Mouse (Mus musculus): Measurements from ENCODE around the gene Olfr769. TPM values are rescaled to one million over a fixed set of nuclear protein-coding genes. Genes with fewer than 3 reads are reported as not detected.
"Not testable (repeated sequence)": the region's sequence is repeated elsewhere in the genome, so short reads cannot be mapped to it uniquely, and the experiment has no call there.

The Olfr769 gene
- polyA plus RNA-seq (2012; ENCODE audit: insufficient read depth, insufficient read length, low replicate concordance, missing spikeins): not detected in 2 replicates

DNA sequence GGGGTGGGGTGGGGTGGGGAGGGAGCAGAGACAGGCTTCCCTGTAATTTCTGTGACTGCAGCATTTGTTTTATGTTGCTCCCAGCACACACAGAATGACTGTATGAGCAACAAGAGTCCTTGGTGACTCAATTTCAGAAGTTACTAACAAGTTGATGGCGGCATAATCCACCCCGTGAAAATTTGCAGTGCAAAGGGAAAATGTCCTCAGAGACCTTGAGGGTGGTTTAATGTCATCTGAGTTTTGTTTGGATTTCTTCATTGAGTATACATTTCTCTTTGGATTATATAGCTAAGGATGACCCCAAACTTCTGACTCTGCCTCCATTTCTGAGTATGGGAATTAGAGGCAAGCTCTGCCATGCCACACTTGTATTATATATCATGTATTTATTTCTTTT, at the start of gene Olfr769:
Gene Olfr769, minus strand, starts transcription at position 101 of the 400 bp plus-strand sequence.
- Histone ChIP-seq H3K27ac (ENCODE audit: insufficient read depth, low read depth, low read length) (no peak within 1 kb of the TSS), H3K4me3 (ENCODE audit: insufficient read depth, low read depth, low read length) (no peak within 1 kb of the TSS), H3K4me1 (ENCODE audit: control insufficient read depth, insufficient read depth, low read length) (no peaks in the 10 kb centered on the region)
- TF ChIP-seq CTCF (IDR thresholded peaks at IDR 0.05; ENCODE audit: insufficient read depth, low read depth, low read length) (no peak), POLR2A (IDR thresholded peaks at IDR 0.05; ENCODE audit: insufficient read depth, low read depth, low read length) (no peak)
- 42% methylated on average over 2 of the region's 2 CpGs for WGBS

DNA sequence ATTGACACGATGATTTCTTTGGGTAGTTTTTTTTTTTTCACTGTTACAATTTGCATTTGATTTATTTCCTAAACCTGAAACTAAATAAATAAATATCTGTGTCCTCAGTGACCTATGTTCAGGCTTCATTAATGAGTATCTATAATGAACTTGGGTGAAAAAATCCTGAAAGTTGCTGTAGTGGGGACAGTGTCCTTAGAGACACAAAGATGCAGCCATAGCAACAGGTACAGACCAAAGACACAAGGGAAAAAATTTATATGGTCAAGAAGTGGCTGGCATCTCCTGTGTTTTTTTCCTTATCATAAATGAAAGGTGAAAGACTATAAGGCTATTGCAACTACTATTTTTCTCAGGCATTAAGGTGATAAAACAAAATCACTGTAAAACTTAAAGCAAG, 47.0 kb upstream of the Olfr769 start, which contains the start of gene Olfr771:
Gene Olfr771, minus strand, starts transcription at position 101 of the 400 bp plus-strand sequence.
- WGBS: 90% methylated on average over 1 of the region's 1 CpGs
- Histone ChIP-seq H3K4me1 (ENCODE audit: control insufficient read depth, insufficient read depth, low read length) (no peaks in the 10 kb centered on the region), H3K27ac (ENCODE audit: insufficient read depth, low read depth, low read length) (no peak within 1 kb of the TSS), H3K4me3 (ENCODE audit: insufficient read depth, low read depth, low read length) (no peak within 1 kb of the TSS)
- TF ChIP-seq POLR2A (IDR thresholded peaks at IDR 0.05; ENCODE audit: insufficient read depth, low read depth, low read length) (no peak), CTCF (IDR thresholded peaks at IDR 0.05; ENCODE audit: insufficient read depth, low read depth, low read length) (no peak)

DNA sequence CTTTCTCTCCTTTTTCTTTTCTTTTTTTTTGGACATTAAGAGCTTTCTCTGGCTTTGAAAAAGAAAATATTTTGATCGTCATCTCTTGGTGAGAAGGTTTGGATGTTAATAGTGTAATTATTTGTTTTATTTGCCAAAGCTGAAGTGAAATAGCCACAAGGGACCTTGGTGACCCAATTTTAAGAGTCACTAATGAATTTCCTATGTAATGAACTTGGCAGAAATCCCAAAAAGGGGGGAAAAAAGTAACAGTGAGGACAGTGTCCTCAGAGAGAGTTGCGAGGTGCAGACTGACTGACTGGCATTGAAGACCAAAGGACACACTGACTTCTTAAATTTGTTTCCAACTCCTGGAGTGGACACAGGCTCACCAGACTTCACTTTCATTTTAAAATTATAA, 21.2 kb upstream of the Olfr769 start, which contains the start of gene Olfr770:
Gene Olfr770, minus strand, starts transcription at position 101 of the 400 bp plus-strand sequence.
- Histone ChIP-seq H3K4me3 (ENCODE audit: insufficient read depth, low read depth, low read length) (no peak within 1 kb of the TSS), H3K4me1 (ENCODE audit: control insufficient read depth, insufficient read depth, low read length) (no peaks in the 10 kb centered on the region), H3K27ac (ENCODE audit: insufficient read depth, low read depth, low read length) (no peak within 1 kb of the TSS)
- TF ChIP-seq CTCF (IDR thresholded peaks at IDR 0.05; ENCODE audit: insufficient read depth, low read depth, low read length): no peak
- no peak for TF ChIP-seq POLR2A (IDR thresholded peaks at IDR 0.05; ENCODE audit: insufficient read depth, low read depth, low read length)
- 27% methylated on average over 2 of the region's 2 CpGs for WGBS

DNA sequence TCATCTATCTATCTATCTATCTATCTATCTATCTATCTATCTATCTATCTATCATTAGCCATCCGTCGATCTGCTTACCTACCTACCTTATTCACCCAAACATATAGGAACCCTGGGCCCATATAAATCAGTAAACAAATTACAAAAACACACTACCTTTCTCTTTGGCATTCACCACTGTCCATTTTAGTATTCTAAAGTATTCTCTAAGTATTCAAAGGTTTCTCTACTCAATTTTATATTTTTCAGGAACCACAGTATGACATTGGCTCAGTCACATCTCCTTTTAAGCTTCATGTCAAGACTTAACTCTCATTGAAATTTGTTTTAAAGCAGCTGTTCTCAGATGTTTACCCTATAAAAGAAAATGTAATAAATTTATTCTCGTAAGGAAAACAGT, 2.5 kb downstream of the Olfr769 start:
- TF ChIP-seq POLR2A (IDR thresholded peaks at IDR 0.05; ENCODE audit: insufficient read depth, low read depth, low read length): no peak
- no peak for TF ChIP-seq CTCF (IDR thresholded peaks at IDR 0.05; ENCODE audit: insufficient read depth, low read depth, low read length)
- H3K27ac ChIP-seq (ENCODE audit: insufficient read depth, low read depth, low read length): no peak overlapping the region
- H3K4me1 ChIP-seq (ENCODE audit: control insufficient read depth, insufficient read depth, low read length): no peaks in the 10 kb centered on the region
- WGBS: 95% methylated on average over 3 of the region's 3 CpGs
- H3K4me3 ChIP-seq (ENCODE audit: insufficient read depth, low read depth, low read length): no peak overlapping the region

DNA sequence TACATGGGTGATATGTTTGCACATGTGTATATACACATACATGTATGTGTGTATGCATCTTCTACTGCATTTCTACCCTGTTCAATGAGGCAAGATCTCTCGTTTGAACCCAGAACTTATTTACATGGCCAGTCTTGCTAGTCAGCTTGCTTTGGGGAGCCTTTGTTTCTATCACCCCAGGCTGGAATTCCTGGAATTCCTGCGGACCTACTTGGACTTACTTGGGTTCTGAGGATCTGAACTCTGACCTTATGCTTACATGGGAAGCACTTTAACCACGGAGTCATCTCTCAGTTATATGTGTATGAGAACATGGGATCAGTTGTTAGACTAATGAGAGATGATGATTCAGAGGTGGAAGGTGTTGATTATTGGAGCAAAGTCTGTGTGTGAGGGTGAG, 16.4 kb downstream of the Olfr769 start:
- TF ChIP-seq CTCF (IDR thresholded peaks at IDR 0.05; ENCODE audit: insufficient read depth, low read depth, low read length) (no peak), POLR2A (IDR thresholded peaks at IDR 0.05; ENCODE audit: insufficient read depth, low read depth, low read length) (no peak)
- WGBS: 42% methylated on average over 3 of the region's 3 CpGs
- H3K4me3 ChIP-seq (ENCODE audit: insufficient read depth, low read depth, low read length): no peak overlapping the region
- H3K27ac ChIP-seq (ENCODE audit: insufficient read depth, low read depth, low read length): no peak overlapping the region
- no peaks in the 10 kb centered on the region for H3K4me1 ChIP-seq (ENCODE audit: control insufficient read depth, insufficient read depth, low read length)

DNA sequence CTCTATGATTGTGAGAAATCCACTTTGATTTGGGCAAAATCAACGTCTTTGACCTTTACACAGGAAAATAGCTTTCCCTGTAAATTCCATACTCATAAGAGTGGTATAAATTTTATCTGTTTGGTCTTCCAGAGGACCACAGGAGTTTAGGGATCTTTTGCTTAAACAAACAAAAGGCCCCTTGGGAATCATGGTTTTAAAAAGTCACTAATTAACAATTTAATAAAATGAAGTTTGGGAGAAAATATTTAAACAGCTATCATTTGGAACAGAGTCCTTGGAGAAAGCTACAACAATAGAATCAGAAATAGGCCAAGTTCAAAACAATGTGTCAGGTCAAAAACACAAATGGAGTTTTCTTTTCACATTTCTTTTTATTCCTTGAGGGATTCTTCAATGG, 18.4 kb downstream of the Olfr769 start, which contains the start of gene Olfr768:
Gene Olfr768, minus strand, starts transcription at position 101 of the 400 bp plus-strand sequence.
- Histone ChIP-seq H3K27ac (ENCODE audit: insufficient read depth, low read depth, low read length) (no peak within 1 kb of the TSS), H3K4me3 (ENCODE audit: insufficient read depth, low read depth, low read length) (no peak within 1 kb of the TSS), H3K4me1 (ENCODE audit: control insufficient read depth, insufficient read depth, low read length) (no peaks in the 10 kb centered on the region)
- TF ChIP-seq CTCF (IDR thresholded peaks at IDR 0.05; ENCODE audit: insufficient read depth, low read depth, low read length) (no peak), POLR2A (IDR thresholded peaks at IDR 0.05; ENCODE audit: insufficient read depth, low read depth, low read length) (no peak)
- WGBS: 80% methylated on average over 1 of the region's 1 CpGs

DNA sequence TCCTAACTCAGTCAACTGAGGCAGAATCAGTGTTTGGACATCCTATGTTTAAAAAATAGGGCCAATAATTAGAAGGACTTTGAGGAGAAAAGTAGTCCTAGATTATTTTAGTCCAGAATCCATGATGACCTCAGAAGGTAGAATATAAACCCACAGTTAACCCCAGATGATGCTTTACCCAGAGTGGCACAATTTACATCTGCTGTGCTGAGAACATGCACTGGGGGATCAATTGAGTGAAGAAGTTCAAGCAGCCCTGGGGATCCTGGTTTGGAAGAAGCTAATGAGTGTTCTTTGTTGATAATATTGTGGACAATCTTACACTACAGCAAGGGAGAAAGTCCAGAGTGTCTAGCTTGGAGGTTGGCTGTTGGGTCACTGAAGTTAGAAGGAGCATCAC, 34.9 kb downstream of the Olfr769 start, which contains the start of gene Olfr767:
Gene Olfr767, minus strand, starts transcription at position 101 of the 400 bp plus-strand sequence.
- not testable (repeated sequence) for H3K4me3 ChIP-seq (ENCODE audit: insufficient read depth, low read depth, low read length); H3K27ac ChIP-seq (ENCODE audit: insufficient read depth, low read depth, low read length); H3K4me1 ChIP-seq (ENCODE audit: control insufficient read depth, insufficient read depth, low read length)

DNA sequence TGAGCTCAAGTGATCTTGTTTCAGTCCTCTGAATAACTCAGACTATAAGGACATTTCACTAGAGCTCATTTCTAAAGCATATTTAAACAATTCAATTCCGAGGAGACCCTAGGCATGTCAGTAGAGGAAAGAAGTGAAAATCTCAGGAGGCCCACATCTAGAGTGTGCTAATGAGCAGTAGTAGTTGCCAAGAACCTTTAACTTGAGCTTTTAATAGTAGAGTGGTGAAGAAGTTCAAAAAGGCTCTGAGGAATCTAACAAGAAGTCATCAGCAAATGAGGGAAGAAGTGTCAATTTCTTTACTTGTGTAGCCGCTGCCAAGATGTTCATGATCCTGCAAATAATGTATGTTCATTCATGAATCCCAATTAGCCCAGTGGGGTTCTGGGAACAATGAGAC, 48.8 kb downstream of the Olfr769 start, which contains the start of gene Olfr766-ps1:
Gene Olfr766-ps1, minus strand, starts transcription at position 101 of the 400 bp plus-strand sequence.
- H3K27ac ChIP-seq (ENCODE audit: insufficient read depth, low read depth, low read length): no peak within 1 kb of the TSS
- no peak within 1 kb of the TSS for H3K4me3 ChIP-seq (ENCODE audit: insufficient read depth, low read depth, low read length)
- 54% methylated on average over 2 of the region's 2 CpGs for WGBS
- TF ChIP-seq POLR2A (IDR thresholded peaks at IDR 0.05; ENCODE audit: insufficient read depth, low read depth, low read length) (no peak), CTCF (IDR thresholded peaks at IDR 0.05; ENCODE audit: insufficient read depth, low read depth, low read length) (no peak)
- H3K4me1 ChIP-seq (ENCODE audit: control insufficient read depth, insufficient read depth, low read length): no peaks in the 10 kb centered on the region

Other genes with a start within 250 kb of the Olfr769 start
- not detected in 2 replicates for gene Gdf11, start 226.1 kb downstream of the Olfr769 start, polyA plus RNA-seq (2012; ENCODE audit: insufficient read depth, insufficient read length, low replicate concordance, missing spikeins)
- not detected in 2 replicates for gene Cd63, start 216.9 kb downstream of the Olfr769 start, polyA plus RNA-seq (2012; ENCODE audit: insufficient read depth, insufficient read length, low replicate concordance, missing spikeins)
- not detected in 2 replicates for gene Rdh5, start 195.0 kb downstream of the Olfr769 start, polyA plus RNA-seq (2012; ENCODE audit: insufficient read depth, insufficient read length, low replicate concordance, missing spikeins)
- gene Bloc1s1, start 193.8 kb downstream of the Olfr769 start, polyA plus RNA-seq (2012; ENCODE audit: insufficient read depth, insufficient read length, low replicate concordance, missing spikeins): not detected in 2 replicates
- not detected in 2 replicates for gene Itga7, start 184.0 kb downstream of the Olfr769 start, polyA plus RNA-seq (2012; ENCODE audit: insufficient read depth, insufficient read length, low replicate concordance, missing spikeins)
- not detected in 2 replicates for gene Mettl7b, start 156.9 kb downstream of the Olfr769 start, polyA plus RNA-seq (2012; ENCODE audit: insufficient read depth, insufficient read length, low replicate concordance, missing spikeins)
- gene Olfr9, start 128.4 kb downstream of the Olfr769 start, polyA plus RNA-seq (2012; ENCODE audit: insufficient read depth, insufficient read length, low replicate concordance, missing spikeins): not detected in 2 replicates
- not detected in 2 replicates for gene Olfr763, start 107.1 kb downstream of the Olfr769 start, polyA plus RNA-seq (2012; ENCODE audit: insufficient read depth, insufficient read length, low replicate concordance, missing spikeins)
- gene Olfr764-ps1, start 78.0 kb downstream of the Olfr769 start, polyA plus RNA-seq (2012; ENCODE audit: insufficient read depth, insufficient read length, low replicate concordance, missing spikeins): not detected in 2 replicates
- gene Olfr765, start 67.9 kb downstream of the Olfr769 start, polyA plus RNA-seq (2012; ENCODE audit: insufficient read depth, insufficient read length, low replicate concordance, missing spikeins): not detected in 2 replicates
- gene Olfr766-ps1, start 48.9 kb downstream of the Olfr769 start, polyA plus RNA-seq (2012; ENCODE audit: insufficient read depth, insufficient read length, low replicate concordance, missing spikeins): not detected in 2 replicates
- not detected in 2 replicates for gene Olfr767, start 35.0 kb downstream of the Olfr769 start, polyA plus RNA-seq (2012; ENCODE audit: insufficient read depth, insufficient read length, low replicate concordance, missing spikeins)
- not detected in 2 replicates for gene Olfr768, start 18.5 kb downstream of the Olfr769 start, polyA plus RNA-seq (2012; ENCODE audit: insufficient read depth, insufficient read length, low replicate concordance, missing spikeins)
- gene Olfr770, start 21.1 kb upstream of the Olfr769 start, polyA plus RNA-seq (2012; ENCODE audit: insufficient read depth, insufficient read length, low replicate concordance, missing spikeins): not detected in 2 replicates
- gene Olfr771, start 46.9 kb upstream of the Olfr769 start, polyA plus RNA-seq (2012; ENCODE audit: insufficient read depth, insufficient read length, low replicate concordance, missing spikeins): not detected in 2 replicates
- not detected in 2 replicates for gene Olfr772, start 60.1 kb upstream of the Olfr769 start, polyA plus RNA-seq (2012; ENCODE audit: insufficient read depth, insufficient read length, low replicate concordance, missing spikeins)
- gene Olfr773, start 69.6 kb upstream of the Olfr769 start, polyA plus RNA-seq (2012; ENCODE audit: insufficient read depth, insufficient read length, low replicate concordance, missing spikeins): not detected in 2 replicates
- gene Olfr774, start 118.3 kb upstream of the Olfr769 start, polyA plus RNA-seq (2012; ENCODE audit: insufficient read depth, insufficient read length, low replicate concordance, missing spikeins): not detected in 2 replicates
- not detected in 2 replicates for gene Olfr775, start 130.6 kb upstream of the Olfr769 start, polyA plus RNA-seq (2012; ENCODE audit: insufficient read depth, insufficient read length, low replicate concordance, missing spikeins)
- gene Olfr776, start 141.3 kb upstream of the Olfr769 start, polyA plus RNA-seq (2012; ENCODE audit: insufficient read depth, insufficient read length, low replicate concordance, missing spikeins): not detected in 2 replicates
- not detected in 2 replicates for gene Olfr777, start 153.6 kb upstream of the Olfr769 start, polyA plus RNA-seq (2012; ENCODE audit: insufficient read depth, insufficient read length, low replicate concordance, missing spikeins)
- not detected in 2 replicates for gene Olfr780, start 200.3 kb upstream of the Olfr769 start, polyA plus RNA-seq (2012; ENCODE audit: insufficient read depth, insufficient read length, low replicate concordance, missing spikeins)
- not detected in 2 replicates for gene Olfr781, start 211.0 kb upstream of the Olfr769 start, polyA plus RNA-seq (2012; ENCODE audit: insufficient read depth, insufficient read length, low replicate concordance, missing spikeins)
- gene Olfr782, start 231.0 kb upstream of the Olfr769 start, polyA plus RNA-seq (2012; ENCODE audit: insufficient read depth, insufficient read length, low replicate concordance, missing spikeins): not detected in 2 replicates

Data from olfactory bulb, adult 2 months (tissue).